Mouse (Mus musculus) forebrain, embryonic 14.5 days (tissue): Measurements from ENCODE around the gene Gapdh. TPM values are rescaled to one million over a fixed set of nuclear protein-coding genes. Genes with fewer than 3 reads are reported as not detected.

Experiments
- ATAC-seq: fragments of 200-750 bp; cut with Nextera tagmentation; 2 replicates; pipeline ENCODE4 v1.8.0; 2017; ENCODE audit warnings: mild to moderate bottlenecking, moderate library complexity
- DNase-seq: peaks from one replicate; pipeline ENCODE4 v3.0.0-alpha.2; 2015; ENCODE audit warnings: low spot score
- H3K27ac ChIP-seq: fragments of 300-500 bp; sonication (generic); 2 replicates; pipeline ENCODE4 v1.5.1; 2014; ENCODE audit warnings: low read depth, mild to moderate bottlenecking, control low read depth, low read length, moderate library complexity
- H3K27me3 ChIP-seq: fragments of 300-500 bp; sonication (generic); replicated peaks from 2 replicates; pipeline ENCODE4 v1.6.1; 2014; ENCODE audit warnings: low read length, control low read depth, mixed read lengths; ENCODE audit not compliant: control insufficient read depth, insufficient read depth
- H3K36me3 ChIP-seq: fragments of 300-500 bp; sonication (generic); 2 replicates; pipeline ENCODE4 v1.6.1; 2014; ENCODE audit warnings: low read length, control low read depth; ENCODE audit not compliant: control insufficient read depth, insufficient read depth
- H3K4me1 ChIP-seq: fragments of 300-500 bp; sonication (generic); 2 replicates; pipeline ENCODE4 v1.6.1; 2014; ENCODE audit warnings: antibody characterized with exemption, low read length, control low read depth; ENCODE audit not compliant: control insufficient read depth, insufficient read depth
- H3K4me2 ChIP-seq: fragments of 300-500 bp; sonication (generic); 2 replicates; pipeline ENCODE4 v1.6.1; 2014; ENCODE audit warnings: mild to moderate bottlenecking, control low read depth, low read length
- H3K4me3 ChIP-seq: fragments of 300-500 bp; sonication (generic); 2 replicates; pipeline ENCODE4 v1.5.1; 2014; ENCODE audit warnings: low read depth, low read length, control low read depth
- H3K9ac ChIP-seq: fragments of 300-500 bp; sonication (generic); 2 replicates; pipeline ENCODE4 v1.6.1; 2014; ENCODE audit warnings: mild to moderate bottlenecking, low read length, control low read depth, moderate library complexity
- H3K9me3 ChIP-seq: fragments of 300-500 bp; sonication (generic); replicated peaks from 2 replicates; pipeline ENCODE4 v1.6.1; 2016; ENCODE audit warnings: low read length, control low read depth, mixed read lengths; ENCODE audit not compliant: control insufficient read depth
- WGBS: fragments of 180-500 bp; shearing (Covaris S2); extraction: QIAGEN DNeasy Blood & Tissue Kit; methylation state at CpG from one replicate; pipeline ENCODE4 v1.1.7; 2014; 5-methylcytosine and 5-hydroxymethylcytosine counted together
- polyA plus RNA-seq: library from polyadenylated mRNA; unstranded; fragments of >200 nt; fragmentation: Nextera tagmentation; extraction: Ambion mirVana; gene quantifications from 2 replicates; pipeline ENCODE4 v1.2.1, GENCODE M21; 2014

Gapdh gene
- polyA plus RNA-seq, 1 experiment from 2014 or later: 1,964 TPM

DNA sequence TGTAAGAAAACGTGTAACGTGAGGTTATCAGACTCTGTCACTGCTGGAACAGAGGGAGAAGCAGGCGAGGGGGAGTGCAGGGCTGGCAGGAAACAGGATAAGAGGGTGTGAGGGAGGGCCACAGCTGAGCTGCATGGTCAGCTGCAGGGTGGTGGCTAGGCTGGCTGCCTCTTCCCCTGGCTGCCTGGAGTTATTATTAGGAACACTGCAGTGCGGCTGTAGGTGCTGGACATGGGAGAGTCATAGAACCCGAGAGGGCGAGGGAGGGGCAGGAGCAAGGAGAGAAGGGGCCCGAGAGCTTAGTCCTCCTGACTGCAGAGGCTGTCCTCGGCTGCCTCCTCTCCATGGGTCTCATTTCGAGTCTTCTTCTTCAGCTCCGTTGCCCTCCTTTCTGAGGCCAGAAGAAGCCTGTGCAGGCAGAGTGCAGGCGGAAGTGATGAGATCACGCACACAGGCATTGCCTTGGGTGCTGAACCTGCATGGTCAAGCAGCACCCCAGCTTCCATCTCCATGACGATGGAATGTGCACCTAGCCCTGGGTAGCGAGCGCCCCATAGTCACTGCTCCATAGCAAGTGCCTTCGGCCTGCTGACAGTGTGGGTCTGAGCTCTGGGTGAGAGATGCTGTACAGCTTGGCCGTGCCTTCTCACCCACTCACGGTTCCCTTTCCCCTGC, 17.9 kb downstream of the Gapdh start:
- no peak overlapping the region for H3K27ac ChIP-seq
- DNase-seq (no peak), ATAC-seq (no peak)
- H3K4me1 ChIP-seq: peaks cover 20% of the 10 kb centered on the region
- peaks cover 41% of the 10 kb centered on the region for H3K36me3 ChIP-seq
- peak overlapping the region; percentile 43; the same call in 1 of the 2 replicates for H3K9ac ChIP-seq
- no peaks in the 10 kb centered on the region for H3K9me3 ChIP-seq
- H3K27me3 ChIP-seq: no peaks in the 10 kb centered on the region
- H3K4me3 ChIP-seq: no peak overlapping the region
- H3K4me2 ChIP-seq: no peak overlapping the region
- 81% methylated on average over 18 of the region's 18 CpGs for WGBS

DNA sequence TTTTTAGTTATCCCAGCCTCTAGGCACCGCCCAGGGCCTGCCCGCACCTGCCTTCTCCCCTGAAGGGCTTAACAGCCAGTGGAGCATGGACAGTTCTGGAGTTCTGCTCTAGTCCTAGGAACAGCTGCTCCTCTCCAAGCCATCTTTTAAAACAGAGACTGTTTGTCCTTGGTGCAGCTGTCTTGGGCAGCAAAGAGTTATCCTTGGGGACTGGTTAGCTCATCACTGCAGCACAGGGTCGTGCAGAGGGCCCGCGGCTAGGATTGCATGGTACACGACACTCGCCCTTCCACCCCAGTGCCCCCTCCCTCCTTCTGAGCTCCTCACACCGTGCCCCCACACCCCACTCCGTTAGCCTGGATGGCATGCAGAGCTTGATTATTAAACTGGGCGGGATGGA, 18.9 kb downstream of the Gapdh start:
- H3K4me3 ChIP-seq: no peak overlapping the region
- peaks cover 20% of the 10 kb centered on the region for H3K4me1 ChIP-seq
- H3K9ac ChIP-seq: peak overlapping the region; percentile 32; the same call in 1 of the 2 replicates
- 0 out of 2 replicates have a peak overlapping the region, but pooled peaks have one; percentile 14 for H3K27ac ChIP-seq
- peaks cover 36% of the 10 kb centered on the region for H3K36me3 ChIP-seq
- peak overlapping the region; percentile 98 for H3K4me2 ChIP-seq
- H3K27me3 ChIP-seq: no peaks in the 10 kb centered on the region
- WGBS: 70% methylated on average over 10 of the region's 10 CpGs
- H3K9me3 ChIP-seq: no peaks in the 10 kb centered on the region
- DNase-seq (no peak), ATAC-seq (no peak)

DNA sequence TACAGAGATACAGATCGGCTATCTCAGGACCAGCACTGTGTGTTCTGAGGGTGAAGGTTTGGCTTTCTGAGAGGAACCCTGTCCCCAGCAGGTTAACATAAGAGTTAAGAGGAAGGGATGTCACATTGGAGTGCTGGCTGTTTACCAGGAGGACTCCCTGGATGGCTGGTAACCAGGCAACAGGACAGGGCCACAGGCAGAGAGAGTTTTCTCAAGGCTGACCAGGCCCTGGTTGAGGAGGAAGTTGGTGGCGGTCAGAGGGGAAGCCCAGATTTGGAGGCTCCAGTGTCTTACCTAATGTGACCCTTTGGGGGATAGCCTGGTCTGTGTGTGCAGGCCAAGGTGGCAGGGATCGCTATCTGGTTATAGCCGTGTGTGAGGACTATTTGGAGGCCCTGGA, 19.5 kb downstream of the Gapdh start:
- peak overlapping the region; percentile 32; the same call in 1 of the 2 replicates for H3K9ac ChIP-seq

DNA sequence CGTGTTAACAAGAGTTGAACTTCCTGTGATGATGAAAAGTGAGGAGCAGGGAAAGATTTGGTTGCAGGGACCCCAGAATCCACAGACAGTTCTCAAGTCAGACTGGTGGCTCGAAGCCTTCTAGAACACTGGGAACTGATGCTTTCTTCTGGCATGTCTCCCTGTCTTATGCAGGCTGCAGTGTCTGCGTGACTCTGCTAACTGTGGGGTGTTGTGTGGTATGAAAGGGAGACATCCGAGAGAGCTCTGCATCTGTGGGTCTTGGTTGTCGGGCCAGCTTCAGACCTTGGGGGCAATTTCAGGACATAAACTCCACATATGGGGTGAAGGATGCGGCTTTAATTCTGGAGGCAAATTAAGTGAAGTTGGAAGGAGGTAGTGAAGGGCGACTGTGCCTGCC, 20.1 kb downstream of the Gapdh start:
- 56% methylated on average over 7 of the region's 7 CpGs for WGBS
- Histone ChIP-seq H3K9me3 (no peaks in the 10 kb centered on the region), H3K4me2 (peak overlapping the region; percentile 98), H3K9ac (peak overlapping the region; percentile 90), H3K27me3 (no peaks in the 10 kb centered on the region), H3K27ac (no peak overlapping the region), H3K4me3 (peak overlapping the region; percentile 70), H3K4me1 (peaks cover 20% of the 10 kb centered on the region), H3K36me3 (peaks cover 36% of the 10 kb centered on the region)
- DNase-seq (no peak), ATAC-seq (no peak)

More for the DNA sequence above, 19.5 kb downstream of the Gapdh start:
- ATAC-seq (no peak), DNase-seq (no peak)
- Histone ChIP-seq H3K27ac (no peak overlapping the region), H3K9me3 (no peaks in the 10 kb centered on the region), H3K4me3 (0 out of 2 replicates have a peak overlapping the region, but pooled peaks have one; percentile 70), H3K4me2 (peak overlapping the region; percentile 98), H3K4me1 (peaks cover 20% of the 10 kb centered on the region), H3K27me3 (no peaks in the 10 kb centered on the region), H3K36me3 (peaks cover 36% of the 10 kb centered on the region)
- 87% methylated on average over 4 of the region's 4 CpGs for WGBS

DNA sequence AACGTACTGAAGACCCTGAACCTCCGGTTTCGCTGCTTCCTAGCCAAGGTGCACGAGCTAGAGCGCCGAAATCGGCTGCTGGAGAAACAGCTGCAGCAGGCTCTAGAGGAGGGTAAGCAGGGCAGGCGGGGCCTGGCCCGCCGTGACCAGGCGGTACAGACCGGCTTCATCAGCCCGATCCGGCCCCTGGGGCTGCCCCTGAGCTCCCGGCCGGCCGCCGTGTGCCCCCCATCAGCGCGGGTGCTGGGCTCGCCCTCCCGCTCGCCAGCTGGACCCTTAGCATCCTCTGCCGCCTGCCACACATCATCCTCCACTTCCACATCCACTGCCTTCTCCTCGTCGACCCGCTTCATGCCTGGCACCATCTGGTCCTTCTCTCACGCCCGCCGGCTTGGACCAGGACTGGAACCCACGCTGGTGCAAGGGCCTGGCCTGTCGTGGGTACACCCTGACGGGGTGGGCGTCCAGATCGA, 20.8 kb downstream of the Gapdh start:
- ATAC-seq: peak; percentile 72
- Histone ChIP-seq H3K36me3 (peaks cover 38% of the 10 kb centered on the region), H3K9ac (peak overlapping the region; percentile 90), H3K4me3 (peak overlapping the region; percentile 70), H3K27ac (peak overlapping the region; percentile 86), H3K4me2 (peak overlapping the region; percentile 98), H3K27me3 (no peaks in the 10 kb centered on the region), H3K4me1 (peaks cover 20% of the 10 kb centered on the region), H3K9me3 (no peaks in the 10 kb centered on the region)
- DNase-seq: peak; percentile 32
- WGBS: 0% methylated on average over 33 of the region's 35 CpGs

DNA sequence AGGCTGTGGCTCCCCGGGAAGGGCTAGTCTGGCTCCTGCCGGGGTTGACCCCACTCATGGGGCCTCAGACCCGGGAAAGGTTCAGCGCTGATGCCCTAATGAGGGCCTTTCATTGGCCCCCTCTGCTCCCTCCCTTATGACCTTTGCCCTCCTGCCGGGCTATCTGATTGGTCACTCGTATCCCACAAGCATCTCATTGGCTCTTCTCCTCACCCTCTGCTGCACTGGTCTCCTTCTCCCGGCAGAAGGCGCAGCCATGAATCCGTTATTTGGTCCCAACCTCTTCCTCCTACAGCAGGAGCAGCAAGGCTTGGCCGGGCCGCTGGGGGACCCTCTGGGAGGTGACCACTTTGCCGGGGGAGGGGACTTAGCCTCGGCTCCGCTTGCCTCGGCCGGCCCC, 21.3 kb downstream of the Gapdh start, which contains the start of gene Iffo1:
TSS of gene Iffo1 (plus strand) at position 241 of the 400 bp plus-strand sequence.
- Histone ChIP-seq H3K27me3 (no peaks in the 10 kb centered on the region), H3K4me2 (peak within 1 kb of the TSS; percentile 98), H3K9me3 (no peaks in the 10 kb centered on the region), H3K4me3 (peak within 1 kb of the TSS; percentile 70), H3K36me3 (peaks cover 43% of the 10 kb centered on the region), H3K4me1 (peaks cover 20% of the 10 kb centered on the region), H3K27ac (peak within 1 kb of the TSS; percentile 86), H3K9ac (peak within 1 kb of the TSS; percentile 90)
- ATAC-seq (peak; percentile 97), DNase-seq (peak; percentile 96)
- WGBS: under 1% methylated on average over 16 of the region's 16 CpGs

DNA sequence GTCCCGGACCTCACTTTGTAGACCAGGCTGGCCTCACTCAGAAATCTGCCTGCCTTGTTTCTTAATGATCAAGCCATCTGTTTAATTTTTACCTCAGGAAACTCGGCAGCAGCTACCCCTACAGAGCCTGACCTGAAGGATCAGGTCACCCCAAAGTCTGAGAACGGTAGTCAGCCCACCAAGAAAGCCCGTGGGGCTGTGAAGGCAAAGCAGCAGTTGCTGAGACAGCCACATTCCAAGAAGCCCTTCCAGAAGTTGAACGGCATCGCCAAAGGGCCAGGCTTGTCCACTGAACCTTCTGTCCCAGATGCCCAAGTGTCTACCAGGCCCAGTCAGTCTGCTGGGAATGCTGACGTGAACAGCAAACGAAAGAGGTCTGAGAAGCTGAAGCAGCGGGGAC, 22.4 kb downstream of the Gapdh start:
- no peaks in the 10 kb centered on the region for H3K27me3 ChIP-seq
- DNase-seq (no peak), ATAC-seq (no peak)
- no peak overlapping the region for H3K9ac ChIP-seq
- WGBS: 85% methylated on average over 9 of the region's 9 CpGs
- H3K4me2 ChIP-seq: no peak overlapping the region
- no peaks in the 10 kb centered on the region for H3K9me3 ChIP-seq
- no peak overlapping the region for H3K27ac ChIP-seq
- peaks cover 20% of the 10 kb centered on the region for H3K4me1 ChIP-seq
- no peak overlapping the region for H3K4me3 ChIP-seq
- H3K36me3 ChIP-seq: peaks cover 50% of the 10 kb centered on the region

DNA sequence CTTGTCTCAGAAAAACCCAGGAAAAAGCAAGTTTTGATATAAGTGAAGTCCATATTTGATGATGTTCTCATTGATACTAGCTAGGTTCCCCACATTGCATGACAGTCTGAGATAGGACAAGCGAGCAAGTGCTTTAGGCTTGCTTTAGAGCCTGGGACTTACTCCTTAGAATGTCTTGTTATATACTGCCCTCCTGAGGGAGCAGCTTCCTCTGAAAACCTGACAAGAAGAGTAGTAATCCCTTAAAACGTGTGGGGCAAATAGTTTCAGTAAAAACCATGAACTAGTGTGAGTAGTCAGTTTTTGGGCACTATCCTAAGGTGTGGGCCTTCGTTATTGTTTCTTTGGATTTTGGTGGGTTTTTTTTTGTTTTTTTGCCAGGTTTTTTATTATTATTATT, 23.1 kb downstream of the Gapdh start:
- 85% methylated on average over 3 of the region's 3 CpGs for WGBS
- DNase-seq (no peak), ATAC-seq (no peak)
- Histone ChIP-seq H3K27ac (no peak overlapping the region), H3K9ac (no peak overlapping the region), H3K9me3 (no peaks in the 10 kb centered on the region), H3K27me3 (no peaks in the 10 kb centered on the region), H3K4me1 (peaks cover 20% of the 10 kb centered on the region), H3K36me3 (peaks cover 57% of the 10 kb centered on the region), H3K4me2 (no peak overlapping the region), H3K4me3 (no peak overlapping the region)

DNA sequence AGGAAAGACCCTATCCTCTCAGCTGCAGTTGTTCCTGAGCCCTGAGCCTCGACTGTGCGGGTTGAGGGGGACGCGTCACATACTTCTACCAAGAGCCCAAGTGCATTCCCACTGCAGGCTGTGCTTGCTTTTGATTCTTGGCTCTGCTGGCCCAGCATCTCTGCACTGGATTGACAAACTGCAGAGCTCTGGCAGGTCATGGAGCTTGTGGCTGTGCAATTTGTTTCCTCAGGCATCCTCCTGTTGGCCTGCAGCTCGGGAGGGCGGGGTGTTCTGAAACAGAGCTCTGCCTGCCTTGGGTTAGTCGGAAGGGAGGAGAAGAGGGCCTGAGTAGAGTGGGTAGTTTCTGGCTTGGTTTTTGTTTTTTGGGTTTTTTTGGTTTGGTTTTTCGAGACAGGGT, 23.8 kb downstream of the Gapdh start:
- Histone ChIP-seq H3K4me3 (no peak overlapping the region), H3K27ac (no peak overlapping the region), H3K27me3 (no peaks in the 10 kb centered on the region), H3K4me2 (no peak overlapping the region), H3K36me3 (peaks cover 63% of the 10 kb centered on the region), H3K9ac (no peak overlapping the region), H3K4me1 (peaks cover 19% of the 10 kb centered on the region), H3K9me3 (no peaks in the 10 kb centered on the region)
- WGBS: 92% methylated on average over 8 of the region's 8 CpGs
- DNase-seq (no peak), ATAC-seq (no peak)
